Mouse (Mus musculus) lung, postnatal 0 days (tissue): ENCODE data around the gene Arhgef25.

Experiments used
- CTCF ChIP-seq: IDR thresholded peaks from 2 replicates; pipeline ENCODE4 v1.5.1; 2016; ENCODE audit warnings: antibody characterized with exemption, mild to moderate bottlenecking
- EP300 ChIP-seq: IDR thresholded peaks from 2 replicates; pipeline ENCODE4 v1.6.1; 2016; ENCODE audit warnings: antibody characterized with exemption, mild to moderate bottlenecking, control low read depth

DNA sequence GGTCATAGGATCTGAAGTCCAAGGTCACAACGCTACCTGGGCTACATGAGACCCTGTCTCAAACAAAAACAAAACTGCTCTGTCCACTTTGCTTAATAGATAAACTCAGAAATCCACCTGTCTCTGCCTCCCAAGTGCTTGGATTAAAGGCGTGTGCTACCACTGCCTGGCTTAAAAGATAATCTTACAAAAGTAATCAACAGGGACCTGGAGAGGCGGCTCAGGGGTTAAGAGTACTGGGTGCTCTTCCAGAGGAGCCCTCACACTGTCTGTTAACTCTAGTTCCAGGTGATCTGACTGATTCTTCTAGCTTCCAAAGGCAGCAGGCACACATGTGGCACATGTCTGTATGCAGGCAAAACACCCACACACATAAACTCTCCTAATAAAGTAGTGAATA is 13.2 kb upstream of the Arhgef25 start:
- TF ChIP-seq CTCF (no peak), EP300 (no peak)
